Mouse (Mus musculus) urinary bladder, postnatal 25 days (tissue): ENCODE results near the gene Gnaz.

ENCODE experiments used
- DNase-seq: peaks from one replicate; pipeline ENCODE4 v3.0.0; 2022; ENCODE audit warnings: low spot score

Gene Gnaz

DNA sequence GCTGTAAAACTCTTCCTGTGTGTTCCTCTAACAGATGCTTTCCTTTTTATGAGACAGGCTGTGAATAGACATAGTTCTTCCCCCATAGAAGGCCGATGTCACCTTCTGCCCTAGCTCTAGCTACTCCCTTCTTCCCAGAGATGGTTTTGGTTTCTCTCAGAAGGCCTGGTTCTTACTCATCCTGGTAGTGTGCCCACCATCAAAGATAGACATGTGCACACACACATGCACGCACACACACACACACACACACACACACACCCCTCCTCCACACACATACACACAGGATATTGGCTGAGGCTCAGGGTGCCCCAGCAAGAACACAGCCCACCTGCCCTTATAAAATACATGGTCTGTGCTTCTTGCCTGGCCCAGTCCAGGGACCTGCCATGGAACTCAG is 2.3 kb downstream of the Gnaz start:
- DNase-seq, result no peak

DNA sequence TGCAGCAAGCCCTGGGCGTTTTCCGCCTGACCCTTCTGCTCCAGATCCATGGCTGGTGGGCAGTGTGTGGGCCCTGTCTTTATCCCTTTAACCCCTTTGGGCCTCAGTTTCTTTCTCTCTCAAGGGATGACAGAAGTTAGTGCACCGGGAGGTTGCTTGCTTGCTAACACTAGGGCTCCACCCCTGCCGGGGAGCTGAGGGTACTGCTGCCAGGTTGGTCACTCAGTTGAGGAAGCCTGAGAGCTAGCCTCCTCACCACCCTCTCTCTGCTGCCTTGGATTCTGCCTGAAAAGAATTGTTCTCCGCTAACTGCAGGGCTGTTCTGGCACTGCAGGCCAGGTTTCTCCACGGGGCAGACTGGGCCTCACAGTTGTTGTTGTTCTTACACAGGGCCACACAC is 6.0 kb downstream of the Gnaz start:
- no peak for DNase-seq

DNA sequence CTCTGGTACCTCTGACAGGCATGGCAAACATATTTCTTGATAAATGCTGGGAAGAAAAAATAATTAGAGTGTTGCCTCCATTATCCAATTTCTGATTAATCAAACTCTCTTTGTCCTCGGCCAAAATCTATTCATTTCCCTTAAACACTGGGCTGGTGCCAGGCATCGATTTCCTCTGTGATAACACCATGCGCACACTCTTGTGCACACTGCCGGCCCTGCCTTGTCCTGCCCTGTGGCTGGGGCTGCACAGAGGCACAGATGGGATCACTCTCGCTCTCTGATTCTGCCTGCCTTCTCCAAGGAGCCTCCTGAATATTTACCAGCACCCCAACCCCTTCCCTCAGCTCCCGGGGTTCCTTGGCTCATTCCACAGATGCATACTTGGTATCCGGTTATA is 8.6 kb downstream of the Gnaz start:
- DNase-seq, result no peak

DNA sequence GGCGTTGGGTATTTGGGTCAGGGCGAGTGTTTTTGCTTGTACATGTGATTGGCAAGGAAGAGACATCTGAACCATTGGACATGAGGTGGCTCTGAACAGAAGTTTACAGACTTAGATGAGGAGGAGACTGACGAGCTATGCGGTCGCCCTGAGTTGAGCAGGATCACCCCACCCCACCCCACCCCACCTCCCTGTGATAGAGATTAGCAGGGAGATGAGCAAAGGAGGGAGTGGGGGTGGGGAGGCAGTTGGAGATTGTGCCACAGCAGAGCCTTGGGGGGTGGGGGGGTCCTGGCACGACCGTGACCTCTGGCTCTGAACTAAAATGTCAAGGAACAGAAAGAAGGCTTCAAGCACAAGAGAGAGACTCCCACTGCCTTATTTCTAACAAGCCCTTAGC is 9.5 kb downstream of the Gnaz start:
- DNase-seq, result no peak

DNA sequence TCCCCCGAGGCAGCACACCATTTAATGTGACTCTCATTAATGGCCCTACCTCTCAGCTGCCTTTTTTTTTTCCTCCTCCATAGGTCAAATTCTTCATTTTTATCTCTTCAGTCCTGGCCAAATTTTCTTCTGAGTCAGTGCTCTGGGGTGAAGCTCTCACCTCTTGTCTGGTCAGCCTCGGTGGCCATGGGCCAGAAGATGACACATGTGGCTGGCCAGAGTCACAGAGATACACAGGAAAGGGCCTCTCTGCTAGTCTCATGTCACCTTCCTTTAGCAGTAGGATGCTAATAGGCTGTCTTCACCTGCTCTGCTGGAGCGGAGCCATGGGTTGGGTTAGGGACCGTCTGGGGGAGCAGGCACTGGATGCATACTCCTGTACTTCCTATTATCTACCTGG is 11.1 kb downstream of the Gnaz start:
- no peak for DNase-seq

DNA sequence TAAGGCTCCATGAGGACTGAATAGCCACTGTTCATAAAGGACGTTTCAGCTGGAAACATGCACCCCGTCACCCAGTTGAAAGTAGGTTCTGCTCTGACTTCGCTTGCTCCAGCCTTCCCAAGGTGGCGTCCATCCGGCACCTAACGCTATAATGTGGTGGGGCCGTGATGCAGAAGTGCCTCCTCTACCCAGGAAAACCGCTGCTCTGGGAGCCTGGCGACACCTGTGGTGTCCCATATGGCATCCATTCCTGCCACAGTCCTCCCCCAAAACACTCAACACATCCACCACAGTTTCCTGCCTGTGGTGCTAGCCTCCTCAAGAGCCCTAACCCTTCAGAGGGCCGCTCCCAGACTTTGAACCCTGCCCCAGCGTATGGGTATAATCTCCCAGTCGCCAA is 14.2 kb downstream of the Gnaz start:
- no peak for DNase-seq

DNA sequence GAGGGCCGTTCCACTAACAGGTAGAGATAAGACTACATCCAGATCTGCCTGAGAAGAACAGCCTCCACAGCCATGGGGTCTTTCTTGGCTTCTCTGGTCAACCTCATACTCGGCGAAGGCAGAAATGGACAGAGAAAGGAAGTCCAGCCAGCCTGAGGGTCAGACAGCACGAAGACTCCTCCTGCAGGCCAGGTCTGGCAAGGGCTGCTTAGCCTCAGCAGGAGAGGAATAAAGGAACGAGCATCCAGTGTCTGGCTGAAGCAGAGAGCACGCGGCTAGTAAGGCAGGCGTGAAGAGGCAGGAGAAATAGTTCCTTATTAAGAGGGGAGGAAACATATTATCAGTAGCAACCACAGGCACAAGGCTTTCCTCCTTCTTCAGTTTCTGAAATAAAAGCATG is 16.2 kb downstream of the Gnaz start:
- DNase-seq, result no peak

DNA sequence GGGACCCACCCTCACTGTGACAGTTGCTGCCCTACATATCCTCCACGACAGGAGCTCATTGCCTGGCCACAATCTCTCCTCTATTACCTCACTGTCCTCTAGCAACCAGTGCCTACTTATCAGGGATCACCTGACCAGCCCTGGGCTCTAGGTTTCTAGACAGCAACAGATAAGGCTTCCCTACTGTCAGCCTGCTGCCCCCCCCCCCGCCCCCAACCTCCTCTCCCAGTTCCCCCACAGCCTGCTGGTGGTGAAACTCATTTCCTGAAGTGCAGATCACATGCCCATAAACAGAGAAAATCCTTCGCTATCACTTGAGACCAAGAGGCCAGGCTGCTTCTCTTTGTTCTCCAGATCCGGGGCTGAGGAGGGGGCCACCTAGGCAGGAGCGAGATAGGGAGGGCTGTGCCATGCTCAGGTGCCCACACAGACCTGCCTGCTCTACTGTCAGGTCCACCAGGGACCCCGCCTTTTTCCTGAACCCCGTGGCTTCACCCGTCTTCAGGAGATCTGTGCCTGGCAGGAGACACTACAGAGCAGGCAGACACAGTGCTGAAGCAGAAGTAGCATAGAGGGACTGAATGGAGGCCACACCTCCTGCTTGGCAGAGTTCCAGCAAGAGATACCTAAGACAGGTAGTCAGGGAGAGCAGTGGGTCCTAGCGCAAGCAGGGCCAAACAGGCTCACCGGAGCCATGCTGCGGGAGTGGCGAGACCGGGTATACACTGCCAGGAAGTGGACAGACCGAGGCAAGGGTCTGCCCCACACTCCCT is 20.9 kb downstream of the Gnaz start:
- no peak for DNase-seq

DNA sequence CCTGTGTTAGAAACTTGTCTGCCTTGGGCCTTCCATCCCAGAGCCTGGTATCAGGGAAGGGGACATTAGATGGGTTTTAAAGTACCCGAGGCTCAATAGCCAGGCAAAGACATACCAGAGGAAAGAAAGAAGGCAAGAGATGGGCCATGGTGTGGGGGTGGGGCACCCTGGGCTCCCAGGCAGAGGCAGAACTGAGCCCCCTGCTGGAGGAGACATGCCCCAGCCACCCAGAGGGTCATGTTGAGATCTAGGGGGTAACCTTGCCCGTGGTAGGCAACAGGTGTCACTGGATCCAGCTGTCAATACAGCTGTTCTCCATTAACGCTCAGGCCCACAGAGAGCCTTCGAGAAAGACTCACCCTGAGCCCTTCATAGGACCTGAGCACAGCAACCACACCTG is 22.8 kb downstream of the Gnaz start:
- DNase-seq, result no peak

DNA sequence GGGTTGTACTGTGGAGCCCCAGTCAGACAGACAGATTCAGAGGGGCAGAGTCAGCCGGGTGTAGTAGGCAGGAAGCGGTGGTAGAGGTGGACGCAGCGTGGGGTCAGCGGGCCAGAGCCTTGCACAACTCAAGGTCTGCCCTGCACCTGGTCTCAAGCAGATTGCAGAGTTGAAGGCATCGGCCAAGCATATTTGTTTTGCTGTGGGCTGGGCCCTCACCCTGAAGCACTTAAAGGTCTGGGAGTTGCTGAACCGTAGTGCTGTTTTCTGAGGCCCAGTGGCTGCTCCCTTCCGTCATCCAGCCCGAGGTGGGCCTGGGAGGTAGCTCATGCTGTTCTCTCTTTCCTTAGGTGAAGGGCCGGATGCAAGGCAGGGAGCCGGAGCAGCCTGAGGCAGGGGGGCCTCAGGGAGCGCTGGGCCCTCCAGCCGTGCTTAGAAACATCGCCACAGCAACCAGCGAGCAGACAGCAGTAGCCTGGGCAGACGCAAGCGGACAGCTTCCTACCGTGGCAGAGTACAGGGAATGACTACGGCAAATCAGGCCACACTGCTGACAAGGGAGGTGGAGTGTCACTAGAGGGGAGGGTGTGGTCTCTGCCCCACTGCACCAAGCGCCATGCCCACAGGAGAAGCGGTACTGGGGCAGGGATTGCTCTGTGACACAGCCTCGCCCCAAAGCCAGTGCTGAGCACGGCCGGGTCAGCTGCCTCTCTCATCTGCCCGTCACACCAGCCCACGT is 23.8 kb downstream of the Gnaz start:
- no peak for DNase-seq

DNA sequence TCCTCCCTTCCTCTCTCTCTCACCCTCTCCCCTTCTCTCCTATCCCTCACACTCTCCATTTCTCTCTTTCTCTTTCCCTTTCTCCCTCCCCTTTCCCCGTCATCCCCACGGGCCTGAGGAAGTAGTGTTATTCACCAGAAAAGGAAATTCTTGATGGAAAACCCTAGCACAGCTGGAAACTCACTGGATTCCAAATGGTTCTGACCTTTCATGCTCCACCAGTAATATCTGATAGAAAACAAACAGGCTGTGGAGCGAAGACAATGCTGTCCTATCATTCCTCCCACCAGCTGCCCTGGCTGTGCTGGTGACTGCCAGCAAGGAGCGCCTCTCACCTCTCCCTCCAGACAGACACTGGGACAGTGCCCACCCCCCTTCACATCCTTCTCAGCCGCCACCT is 27.9 kb downstream of the Gnaz start:
- no peak for DNase-seq

DNA sequence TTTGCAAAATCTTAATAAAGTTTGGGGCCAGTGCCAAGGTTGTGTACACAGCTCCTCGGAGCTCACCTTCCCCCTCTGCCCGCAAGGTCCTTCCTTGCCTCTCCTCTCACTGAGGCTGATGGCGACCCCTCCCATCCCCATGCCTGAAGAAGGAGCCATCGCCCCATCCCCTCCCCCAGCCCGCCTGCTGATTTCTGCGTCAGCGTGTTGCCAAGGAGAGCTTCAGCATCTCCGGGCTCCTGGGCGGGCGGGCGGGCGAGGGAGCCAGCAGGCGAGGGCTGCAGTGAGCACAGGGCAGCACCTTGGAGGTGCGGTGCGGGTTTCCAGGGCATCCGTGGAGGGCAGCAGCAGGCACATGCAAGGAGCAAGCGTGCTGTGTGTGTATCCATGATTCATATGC is 28.4 kb downstream of the Gnaz start:
- DNase-seq, result no peak

DNA sequence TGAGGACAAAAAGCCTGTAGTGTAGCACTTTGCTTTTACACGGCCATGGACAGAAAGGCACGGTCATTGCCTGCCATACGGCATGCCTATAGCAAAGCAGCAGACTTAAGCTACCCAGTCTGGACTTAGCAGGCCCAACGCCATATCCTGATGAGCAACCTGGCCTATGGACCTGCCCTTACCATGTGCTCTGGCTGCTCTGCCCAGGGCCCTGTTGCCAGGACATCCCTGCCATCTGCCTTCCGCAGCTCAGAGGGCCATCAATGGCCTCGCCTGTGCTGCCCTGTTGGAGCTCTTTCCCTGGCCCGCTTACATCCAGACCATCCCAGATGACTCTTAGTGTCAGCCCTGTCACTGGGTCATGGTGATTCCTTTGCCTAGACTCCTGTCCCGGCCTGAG is 34.4 kb downstream of the Gnaz start:
- DNase-seq, result no peak

DNA sequence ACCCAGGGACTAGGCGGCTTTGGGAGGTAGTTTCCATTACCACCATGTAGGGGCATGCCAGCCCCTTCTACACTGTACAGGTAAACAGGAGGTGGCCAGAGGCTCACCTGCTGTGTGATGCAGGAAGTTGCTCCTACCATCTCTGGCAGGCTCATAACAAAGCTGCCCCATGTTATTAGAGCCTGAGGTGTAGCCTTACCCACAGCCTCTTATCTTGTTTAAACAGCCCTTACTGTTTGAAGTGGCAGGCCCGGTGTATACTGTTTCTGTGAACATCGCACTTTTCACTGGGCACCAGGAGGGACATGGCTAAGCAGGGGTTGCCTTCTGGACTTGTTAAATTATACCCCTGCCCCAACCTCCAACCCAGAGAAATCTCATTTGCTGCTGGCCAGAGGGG is 37.1 kb downstream of the Gnaz start:
- no peak for DNase-seq

DNA sequence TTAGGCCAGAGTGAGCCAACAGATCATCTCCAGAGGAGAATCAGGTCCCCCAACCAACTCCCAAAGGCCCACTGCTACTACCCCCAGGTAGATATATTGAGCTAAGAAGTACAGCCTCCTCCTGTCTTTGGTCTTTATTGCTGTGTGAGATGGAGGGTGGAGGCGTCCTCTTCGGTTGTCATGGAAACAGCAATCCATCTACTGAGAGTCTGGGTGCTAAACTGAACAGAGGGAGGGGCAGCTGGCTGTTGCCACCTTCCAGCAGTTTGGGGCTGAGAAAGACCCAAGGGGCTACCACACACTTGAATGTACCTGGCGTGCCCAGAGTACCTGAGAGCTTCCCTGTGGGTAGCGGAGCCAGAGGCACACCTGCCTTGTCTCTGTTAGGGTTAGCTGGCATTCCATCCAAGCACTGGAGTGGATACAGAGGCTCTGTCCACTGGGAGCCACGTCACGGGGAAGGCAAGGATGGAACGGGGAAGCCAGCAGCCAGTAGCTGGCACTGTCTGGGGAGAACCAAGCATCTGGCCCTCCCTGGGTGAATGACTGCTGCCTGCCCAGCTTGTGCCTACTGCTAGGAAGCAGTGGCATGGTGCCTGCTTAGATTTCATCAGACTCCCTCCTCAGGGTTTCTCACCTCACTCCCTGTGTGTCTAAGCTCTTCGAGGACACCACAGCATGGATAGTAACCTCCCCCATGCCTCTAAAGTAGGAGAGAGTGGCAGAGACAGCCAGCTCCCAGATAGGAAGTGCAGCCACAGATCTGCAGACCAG is 40.1 kb downstream of the Gnaz start:
- no peak for DNase-seq

DNA sequence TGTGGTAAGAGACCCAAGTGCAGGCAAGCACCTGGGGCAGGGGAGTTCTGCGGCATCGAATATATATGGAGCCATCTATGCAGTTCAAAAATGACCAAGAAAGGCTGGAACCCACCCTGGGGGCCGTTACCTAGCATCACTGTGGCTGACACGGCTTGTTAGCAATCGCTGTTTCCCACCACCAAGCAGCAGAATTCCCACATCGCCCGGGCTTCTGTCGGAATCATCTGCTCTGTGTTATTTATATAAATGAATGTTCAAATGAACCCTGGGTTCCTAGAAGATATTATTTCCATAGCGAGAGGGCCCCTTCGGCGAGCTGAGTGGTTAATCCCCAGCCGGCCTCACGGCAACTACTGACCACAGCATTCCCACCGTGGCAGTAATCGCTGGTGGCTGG is 43.7 kb downstream of the Gnaz start:
- DNase-seq, result no peak

DNA sequence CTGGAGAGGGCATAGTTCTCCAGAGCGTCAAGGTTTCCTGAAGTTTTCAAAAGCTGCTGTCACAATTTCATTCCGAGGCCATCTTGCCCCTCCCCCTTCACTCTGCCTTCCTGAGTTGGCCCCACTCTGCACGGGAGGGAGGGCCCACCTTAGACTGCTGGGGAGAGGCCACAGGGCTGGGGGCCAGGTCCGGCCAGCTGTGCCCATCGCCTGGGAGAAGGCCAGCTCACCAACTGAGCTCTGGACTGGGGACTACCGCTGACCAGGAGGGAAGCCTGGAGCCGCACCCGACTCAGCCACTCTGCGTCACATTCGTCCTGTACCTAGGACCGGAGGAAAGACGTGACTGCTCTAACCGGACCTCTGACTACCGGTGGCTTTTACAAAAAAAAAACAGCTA is 48.5 kb downstream of the Gnaz start:
- no peak for DNase-seq

DNA sequence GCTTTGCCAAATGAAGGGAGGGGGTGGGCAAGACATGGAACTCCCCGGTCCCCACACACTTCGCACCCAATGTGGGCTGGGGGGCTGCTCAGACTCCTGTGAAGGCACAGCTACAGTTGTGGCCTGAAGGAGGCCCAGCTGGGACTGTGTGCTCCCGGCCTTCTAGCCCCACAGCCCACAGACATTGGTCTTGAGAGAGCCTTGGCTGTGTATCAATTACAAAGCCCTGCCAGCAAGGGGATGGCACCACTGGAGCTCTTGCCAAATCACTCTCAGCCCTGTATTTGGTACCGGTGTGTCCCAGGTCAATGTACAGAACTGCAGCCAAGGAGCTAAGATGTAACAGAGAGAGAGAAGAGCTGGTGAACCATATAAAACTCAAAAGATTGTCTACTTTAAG is 49.5 kb downstream of the Gnaz start:
- DNase-seq, result no peak

DNA sequence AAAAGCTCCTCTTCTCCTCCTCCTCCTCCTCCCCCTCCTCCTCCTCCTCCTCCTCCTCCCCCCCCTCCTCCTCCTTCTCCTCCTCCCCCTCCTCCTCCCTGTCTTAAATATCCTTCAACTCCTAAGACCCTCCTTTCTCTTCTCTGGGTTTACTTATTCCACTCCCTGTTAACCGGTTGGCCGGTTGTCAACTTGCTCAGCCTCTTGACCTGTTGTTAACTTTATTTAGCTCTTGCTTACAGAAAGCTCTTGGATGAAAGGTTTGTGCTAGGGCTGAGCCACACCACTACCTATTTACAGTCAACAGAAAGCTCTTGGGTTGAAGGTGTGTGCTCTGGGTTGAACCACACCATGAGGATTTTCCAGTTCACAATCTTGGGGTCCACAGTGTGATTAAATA is 53.3 kb downstream of the Gnaz start:
- no peak for DNase-seq

DNA sequence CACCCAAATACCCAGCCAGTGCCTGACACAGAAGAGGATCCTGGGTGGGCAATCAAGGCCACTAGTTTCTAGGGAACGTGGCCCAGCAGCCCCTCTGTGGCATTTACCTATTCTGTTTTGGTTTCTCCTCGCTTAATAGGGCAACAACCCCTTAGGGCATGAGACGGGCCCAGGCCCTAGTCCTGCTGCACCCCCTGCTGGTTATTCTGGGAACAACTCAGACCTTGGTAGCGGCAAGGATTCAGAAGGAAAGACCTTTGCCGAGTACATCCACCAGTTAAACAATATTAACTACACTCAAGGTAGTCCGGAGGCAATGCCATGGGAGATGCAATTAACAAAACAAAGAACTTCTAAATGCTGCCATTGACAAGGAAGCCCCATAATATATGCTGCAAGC is 54.2 kb downstream of the Gnaz start:
- DNase-seq, result peak; percentile 74

DNA sequence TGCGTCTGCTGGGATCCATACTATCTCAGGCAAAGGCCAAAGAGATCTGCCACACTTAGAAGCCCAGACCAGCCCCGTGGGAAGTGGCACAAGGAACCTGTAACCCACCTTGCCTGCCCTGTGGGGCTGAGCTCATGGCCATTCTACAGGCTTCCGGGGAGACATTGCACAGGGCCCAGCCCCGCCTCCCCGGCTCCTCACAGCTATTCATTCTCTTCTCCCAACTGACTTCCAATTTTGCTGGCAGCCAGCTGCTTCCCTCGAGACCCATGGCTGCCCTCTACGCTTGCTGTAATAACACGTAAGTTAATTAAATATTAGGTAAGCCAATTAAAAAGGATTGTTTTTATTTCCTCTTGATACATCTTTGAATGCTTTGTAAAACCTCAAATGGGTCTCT is 59.5 kb downstream of the Gnaz start:
- no peak for DNase-seq

DNA sequence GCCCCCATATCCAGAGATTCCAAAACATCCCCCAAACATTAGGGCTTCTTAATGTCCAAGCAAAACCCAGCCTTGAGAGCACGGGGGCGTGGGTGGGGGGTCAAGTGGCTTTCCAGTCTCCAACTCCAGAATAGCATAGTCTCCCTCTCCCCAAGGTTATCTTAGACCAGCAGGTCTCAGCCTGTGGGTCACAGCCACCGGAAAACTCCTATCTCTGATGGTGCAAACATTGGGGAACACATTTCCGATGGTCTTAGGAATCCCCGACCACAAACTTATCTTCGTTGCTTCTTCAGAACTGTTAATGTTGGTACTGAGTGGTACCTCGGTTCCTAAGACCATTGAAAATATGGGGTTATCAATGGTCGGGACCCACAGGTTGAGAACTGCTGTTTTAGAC is 61.8 kb downstream of the Gnaz start:
- no peak for DNase-seq

DNA sequence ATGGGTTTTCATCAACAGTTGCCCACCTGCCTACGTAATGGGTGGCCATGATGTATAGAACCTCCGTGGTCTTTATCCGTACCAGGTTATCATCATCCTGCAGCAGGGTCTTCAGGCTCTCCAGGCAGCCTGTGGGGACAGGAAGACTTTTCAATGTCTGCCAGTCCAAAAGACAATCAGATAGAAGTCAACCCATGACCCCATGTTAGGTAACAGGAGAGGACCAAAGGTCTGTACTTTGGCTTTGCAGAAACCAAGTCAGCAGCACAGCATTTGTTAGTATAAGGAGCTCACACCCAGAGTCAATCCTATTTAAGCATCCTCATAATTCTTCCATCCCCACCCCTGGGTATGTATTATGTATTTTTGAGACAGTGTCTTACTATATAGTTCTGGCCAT is 62.7 kb downstream of the Gnaz start:
- no peak for DNase-seq
